Mouse (Mus musculus) olfactory bulb, adult 2 months (tissue): Measurements from ENCODE around the gene Spin2f.
"Not testable (repeated sequence)": the region's sequence is repeated elsewhere in the genome, so short reads cannot be mapped to it uniquely, and the experiment has no call there.

ENCODE experiments used
- CTCF ChIP-seq: fragments of 200-500 bp; IDR thresholded peaks from 2 replicates; pipeline ENCODE4 v1.5.1; 2012; ENCODE audit warnings: low read depth, mild to moderate bottlenecking, low read length, moderate library complexity; ENCODE audit not compliant: insufficient read depth
- POLR2A ChIP-seq: fragments of 200-500 bp; IDR thresholded peaks from 2 replicates; pipeline ENCODE4 v1.6.1; 2012; ENCODE audit warnings: mild to moderate bottlenecking, low read depth, low read length, moderate library complexity; ENCODE audit not compliant: insufficient read depth

DNA sequence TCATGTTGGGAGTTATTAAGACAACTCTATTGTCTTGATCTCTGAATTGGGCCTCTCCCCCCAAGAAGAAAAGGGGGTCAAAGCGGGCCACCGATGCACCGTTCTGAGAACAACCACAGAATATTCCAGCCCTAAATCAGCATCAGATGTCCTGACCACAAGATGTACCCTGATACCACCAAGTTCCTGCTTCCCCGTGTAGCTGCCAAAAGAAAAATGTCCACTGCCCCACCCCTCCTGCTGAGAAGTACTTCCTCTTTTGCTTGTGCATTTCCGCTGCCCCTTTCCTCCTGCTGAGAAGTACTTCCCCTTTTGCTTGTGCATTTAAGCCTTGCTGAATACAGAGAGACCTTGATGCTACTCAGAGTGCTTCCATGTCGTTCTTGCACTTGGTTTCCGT, 41.6 kb upstream of the Spin2f start:
- TF ChIP-seq POLR2A, CTCF: not testable (repeated sequence)
